Mouse (Mus musculus): ENCODE results near the gene AL732309.1.

The AL732309.1 gene

DNA sequence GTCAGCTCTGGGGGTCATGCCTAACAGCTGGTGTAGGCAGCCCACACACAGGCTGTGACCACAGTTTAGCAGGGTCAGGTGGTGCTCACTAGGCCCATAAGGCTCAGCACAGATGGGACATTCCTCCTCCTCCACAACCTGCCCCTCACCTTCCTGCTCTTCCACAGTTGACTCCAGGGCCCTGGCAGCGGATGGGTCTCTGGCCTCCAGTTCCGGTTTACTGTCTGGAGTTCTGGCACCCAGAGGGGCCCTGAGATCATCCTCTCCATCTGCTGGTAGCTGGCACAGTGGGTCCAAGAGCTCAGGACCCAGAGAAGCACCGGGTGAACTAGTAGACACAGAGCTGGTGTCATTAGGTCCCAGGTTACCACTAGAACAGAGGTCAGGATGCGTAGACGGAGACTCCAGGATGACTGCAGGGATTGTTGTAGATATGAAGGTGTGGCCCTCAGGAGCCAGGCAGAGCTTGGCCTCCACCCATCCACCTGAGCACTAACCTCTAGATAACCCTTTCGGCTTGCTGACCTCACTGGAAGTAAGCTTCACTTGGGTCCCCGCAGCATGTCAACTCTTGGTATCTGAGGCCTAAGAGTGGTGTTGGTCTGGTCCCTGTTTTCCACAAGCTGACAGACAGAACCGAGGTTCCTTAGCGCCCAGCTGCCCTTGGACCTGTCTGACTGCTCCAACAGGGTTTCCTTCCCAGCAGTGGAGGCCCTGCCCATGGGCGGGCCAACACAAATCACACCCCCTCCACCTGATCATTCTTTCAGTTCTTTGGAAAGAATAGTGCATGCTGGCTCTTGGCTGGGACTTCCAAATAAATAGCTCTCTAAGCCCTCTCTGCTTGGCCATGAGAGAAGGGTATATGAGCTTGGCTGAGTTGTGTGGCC is at the start of gene AL732309.1:
TSS of gene AL732309.1 (minus strand) at position 681 of the 890 bp plus-strand sequence.
- in situ Hi-C loops (cut with MboI, MseI) = no loop called here

DNA sequence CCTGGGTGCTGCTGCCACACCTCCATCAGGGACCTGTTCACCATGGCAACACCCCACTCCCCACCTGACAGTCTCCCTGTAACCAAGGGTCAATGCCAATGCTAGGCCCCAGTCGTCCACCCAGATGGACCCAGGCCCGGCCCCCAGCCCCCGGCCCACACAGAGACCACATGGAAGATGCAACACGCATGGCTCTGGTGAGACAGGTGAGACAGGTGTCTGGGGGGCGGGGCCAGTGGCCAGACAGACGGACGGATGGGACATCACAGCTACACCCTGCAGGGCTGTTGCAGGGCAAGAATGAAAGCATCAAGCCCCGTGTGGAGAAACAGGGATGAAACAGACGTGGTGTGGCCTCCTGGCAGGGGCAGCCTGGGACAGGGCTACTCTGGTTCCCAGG is 47.0 kb upstream of the AL732309.1 start:
- in situ Hi-C loops (cut with MboI, MseI) = no loop called here

DNA sequence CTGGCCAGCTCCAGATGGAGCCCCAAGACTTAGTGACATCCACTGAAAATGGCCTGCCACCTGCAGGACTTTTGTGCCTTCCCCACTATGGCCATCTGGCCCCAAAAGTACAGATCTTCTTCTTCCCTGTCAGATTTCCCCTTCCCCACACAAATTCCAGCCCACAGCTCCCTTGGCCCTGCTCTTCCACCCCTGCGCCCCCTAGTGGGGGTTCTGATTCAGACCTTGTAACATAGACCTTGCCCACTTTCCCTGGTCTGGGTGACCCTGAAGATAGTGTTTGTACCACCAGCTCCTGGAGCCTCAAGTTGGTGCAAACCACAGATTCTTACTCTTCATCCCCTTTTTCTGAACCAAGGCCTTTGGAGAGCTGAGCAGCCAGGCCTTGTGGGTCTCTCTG is 46.2 kb upstream of the AL732309.1 start:
- in situ Hi-C loops (cut with MboI, MseI) = no loop called here

DNA sequence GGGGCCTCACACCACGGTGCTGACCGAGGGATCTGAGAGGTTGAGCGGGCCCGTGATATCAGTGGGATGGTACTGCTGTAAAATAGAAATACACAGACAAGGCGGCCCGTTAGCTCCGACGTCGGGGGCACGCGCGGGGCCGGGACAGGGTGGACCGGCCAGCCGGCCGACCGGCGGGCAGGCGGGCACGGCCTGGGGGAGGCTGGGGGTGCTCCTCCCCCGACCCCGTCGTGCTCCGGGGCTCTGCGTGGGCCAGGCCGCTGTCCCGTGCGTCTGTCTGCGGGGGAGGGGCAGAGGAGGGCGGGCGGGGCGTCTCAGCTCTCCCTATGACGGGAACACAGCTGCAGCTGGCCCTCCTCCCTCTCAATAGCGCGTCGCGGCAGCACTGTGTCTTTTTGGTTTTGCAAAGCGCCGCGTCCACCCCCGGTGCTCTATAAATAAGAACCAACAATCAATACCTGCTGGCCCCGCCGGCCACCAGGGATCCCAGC is 45.4 kb upstream of the AL732309.1 start:
- in situ Hi-C loops (cut with MboI, MseI) = no loop called here

DNA sequence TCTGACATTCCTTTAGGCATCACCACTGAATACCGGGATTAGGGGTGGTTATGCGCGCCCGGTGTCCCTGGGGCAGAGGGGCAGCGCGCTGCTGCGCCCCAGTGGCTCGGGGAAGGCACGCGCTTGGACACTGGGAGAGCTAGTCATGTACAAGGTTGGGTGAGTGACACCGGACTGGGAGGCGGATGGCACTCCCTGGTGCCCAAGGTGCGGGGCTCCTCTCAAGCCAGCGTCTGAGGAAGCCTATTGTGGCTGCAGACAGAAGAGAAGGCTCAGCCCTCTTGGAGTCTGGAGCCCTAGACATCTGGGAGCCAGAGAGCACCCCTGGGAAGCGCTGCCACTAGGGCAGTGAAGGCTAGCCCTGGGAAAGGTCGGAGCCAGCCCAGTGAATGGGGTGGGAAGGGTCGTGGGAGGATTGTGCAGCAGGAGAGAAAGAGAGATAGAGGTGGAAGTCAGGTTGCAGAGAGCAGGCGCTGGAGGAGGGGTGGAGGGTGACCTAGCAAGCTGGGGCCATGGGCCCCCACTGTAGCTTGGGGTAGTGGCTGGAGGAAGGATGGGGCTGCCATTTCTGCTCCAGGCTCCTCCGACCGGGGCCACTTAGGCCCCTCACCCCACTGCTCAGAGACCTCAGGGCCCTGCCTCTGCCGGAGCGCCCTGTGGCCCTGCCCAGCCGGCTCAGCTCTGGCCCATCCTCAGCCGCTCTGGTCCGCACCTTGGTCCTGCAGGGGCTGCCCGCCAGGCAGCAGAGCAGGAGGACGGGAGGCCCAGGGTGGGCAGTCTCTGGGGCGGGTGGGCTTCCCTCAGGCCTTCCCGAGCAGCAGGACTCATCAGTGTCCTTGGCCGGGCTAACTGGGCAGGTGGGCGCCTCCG is 44.8 kb upstream of the AL732309.1 start:
- in situ Hi-C loops (cut with MboI, MseI) = no loop called here

DNA sequence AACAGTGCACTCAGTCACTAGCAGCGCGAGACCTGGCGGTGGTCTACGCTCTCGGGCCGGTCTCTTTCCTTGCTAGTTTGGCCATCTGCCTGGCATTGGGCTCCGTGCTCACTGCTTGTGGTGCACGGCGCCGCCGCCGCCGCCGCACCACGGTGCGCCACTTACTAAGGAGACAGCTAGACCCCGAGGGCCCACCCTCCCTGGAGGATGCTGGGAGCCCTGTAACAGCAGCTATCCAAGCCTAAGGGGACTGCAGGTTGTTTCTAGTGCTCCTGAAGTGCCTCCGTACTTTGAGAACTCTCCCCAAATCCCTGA is 44.1 kb upstream of the AL732309.1 start:
- in situ Hi-C loops (cut with MboI, MseI) = no loop called here

DNA sequence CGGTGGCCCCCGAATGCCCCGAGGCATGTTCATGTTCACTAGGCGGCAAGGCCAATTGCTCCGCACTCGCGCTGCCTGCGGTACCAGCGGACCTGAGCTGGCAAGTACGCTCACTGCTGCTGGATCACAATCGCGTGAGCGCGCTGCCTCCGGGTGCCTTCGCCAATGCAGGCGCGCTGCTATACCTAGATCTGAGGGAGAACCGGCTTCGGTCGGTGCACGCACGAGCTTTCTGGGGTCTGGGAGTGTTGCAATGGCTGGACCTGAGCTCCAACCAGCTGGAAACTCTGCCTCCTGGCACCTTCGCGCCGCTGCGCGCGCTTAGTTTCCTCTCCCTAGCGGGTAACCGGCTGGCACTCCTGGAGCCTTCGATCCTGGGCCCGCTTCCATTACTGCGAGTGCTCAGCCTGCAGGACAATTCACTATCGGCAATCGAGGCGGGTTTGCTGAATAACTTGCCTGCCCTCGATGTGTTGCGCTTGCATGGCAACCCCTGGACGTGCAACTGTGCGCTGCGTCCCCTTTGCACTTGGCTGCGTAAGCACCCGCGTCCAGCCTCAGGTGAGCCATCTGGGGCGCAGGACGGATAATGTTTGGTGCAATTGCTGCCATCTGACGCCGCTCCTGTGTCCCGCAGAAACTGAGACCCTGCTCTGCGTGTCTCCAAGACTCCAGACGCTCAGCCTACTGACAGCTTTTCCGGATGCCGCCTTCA is 43.6 kb upstream of the AL732309.1 start:
- in situ Hi-C loops (cut with MboI, MseI) = no loop called here

DNA sequence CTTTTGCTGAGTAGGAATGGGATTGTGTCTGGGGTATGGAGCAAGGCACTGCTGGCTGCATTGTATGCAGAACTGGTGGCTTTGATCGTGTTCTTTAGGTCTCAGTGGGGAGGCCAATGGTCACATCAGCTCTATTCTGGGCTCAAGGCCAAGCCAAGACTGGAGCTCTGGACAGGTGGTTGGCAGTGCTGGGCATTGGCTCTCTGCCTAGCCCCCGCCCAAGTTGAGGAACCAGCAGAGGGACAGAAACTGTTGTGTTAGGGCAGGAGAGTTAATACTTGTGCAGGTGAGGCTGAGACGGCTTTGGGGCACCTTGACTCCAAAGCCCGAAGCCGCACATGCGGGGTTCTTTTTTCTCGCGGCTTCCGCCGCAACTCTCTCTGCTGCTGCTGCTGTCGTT is 43.0 kb upstream of the AL732309.1 start, which contains the start of gene Lrrc26:
TSS of gene Lrrc26 (plus strand) at position 265 of the 400 bp plus-strand sequence.
- in situ Hi-C loops (cut with MboI, MseI) = no loop called here

DNA sequence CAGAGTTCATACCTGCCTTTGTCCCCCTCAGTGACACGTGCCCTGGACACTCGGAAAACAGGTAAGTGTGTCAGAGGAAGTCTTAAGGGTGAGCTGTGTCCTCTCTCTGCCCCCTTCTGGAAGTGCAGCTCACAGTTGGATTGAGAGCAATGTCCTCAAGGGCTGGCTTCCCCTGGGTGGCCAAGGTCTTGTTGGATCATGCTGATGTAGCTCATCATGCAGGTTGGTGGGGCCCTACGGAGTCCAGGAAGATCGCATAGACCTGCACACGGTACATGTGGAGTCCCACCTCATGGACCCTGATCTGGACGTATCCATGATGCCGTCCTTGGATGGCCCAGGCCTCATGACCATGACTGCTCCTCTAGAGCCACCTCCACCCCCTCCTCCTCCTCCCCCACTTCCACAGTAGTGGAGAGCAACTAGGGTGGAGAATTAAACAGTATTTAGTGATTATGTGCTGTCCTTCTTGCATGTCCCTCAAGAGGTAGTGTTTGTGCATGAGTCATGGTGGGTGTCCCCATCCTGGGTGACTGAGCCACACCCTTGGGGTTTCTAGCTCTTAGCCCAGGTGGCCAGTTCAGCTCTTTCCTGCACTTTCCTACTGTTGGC is 42.2 kb upstream of the AL732309.1 start:
- in situ Hi-C loops (cut with MboI, MseI) = no loop called here

DNA sequence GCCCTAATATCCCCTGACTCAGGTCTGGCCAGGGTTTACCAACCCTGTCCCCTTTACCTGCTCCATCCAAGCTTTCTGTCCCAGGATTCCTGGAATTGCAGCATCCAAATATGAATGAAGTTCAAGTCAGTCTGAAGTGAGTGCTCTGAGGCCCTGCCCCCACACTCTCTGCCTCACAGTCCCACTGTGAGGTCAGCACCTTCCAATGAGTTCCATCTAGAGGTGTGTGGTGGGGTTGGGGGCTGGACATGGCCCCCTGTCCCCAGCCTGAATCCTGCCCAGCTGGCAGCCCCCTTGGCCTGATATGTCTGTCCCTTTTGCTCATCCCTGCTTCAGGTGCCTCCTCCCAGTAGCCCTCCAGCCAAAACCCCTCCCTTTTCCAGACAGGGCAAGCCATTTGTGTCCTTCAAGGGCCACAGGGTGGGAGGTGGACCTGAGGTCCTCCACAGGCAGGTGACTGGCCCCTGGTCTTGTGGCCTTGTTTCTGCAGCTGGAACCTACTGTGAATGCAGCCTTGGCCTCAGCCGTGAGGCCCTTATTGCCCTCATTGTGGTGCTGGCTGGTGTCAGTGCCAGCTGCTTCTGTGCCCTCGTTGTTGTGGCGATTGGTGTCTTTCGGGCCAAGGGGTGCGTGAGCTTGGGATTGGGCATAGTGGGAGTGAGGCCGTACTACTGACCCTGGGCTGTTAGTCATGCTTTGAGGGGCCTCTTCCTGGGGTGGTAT is 41.4 kb upstream of the AL732309.1 start, which contains the start of gene Tmem210:
TSS of gene Tmem210 (plus strand) at position 219 of the 723 bp plus-strand sequence.
- in situ Hi-C loops (cut with MboI, MseI) = no loop called here

DNA sequence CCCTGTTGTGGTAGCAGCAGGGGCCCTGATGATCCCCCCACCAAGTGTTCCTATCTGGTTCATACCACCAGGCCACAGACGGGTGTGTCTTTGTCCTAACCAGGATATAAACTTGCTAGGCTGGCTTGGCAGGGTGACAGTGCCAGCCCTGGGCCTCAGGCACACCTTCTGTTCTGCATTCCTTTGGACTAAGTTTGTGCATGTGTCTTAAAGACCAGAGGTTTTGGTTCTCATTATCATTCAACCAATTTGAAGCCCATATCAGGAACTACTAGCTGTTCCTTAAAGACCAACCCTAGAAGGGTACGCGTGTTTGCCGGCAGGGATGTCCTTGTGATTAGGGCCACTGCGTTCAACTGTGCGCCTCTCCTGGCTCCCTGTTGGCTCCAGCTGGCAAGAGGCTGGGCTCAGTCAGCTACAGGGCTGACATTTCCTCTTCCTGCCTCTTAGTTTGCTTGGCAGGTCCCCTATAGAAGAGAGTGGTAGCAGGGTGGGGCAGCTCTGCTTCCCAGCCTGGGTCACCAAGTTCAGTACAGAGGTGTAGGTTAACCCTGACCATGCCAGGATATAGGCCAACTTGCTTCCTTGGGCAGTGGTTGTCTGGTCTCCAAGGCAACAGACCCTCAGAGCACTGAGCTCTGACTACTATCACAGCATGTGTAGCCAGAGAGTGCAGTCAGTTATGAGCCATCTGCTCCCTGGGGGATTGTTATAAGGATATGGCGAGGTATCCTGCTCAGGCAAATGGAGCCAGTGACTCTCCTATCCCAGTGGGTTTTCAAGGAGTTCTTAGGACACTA is 40.4 kb upstream of the AL732309.1 start:
- in situ Hi-C loops (cut with MboI, MseI) = no loop called here

DNA sequence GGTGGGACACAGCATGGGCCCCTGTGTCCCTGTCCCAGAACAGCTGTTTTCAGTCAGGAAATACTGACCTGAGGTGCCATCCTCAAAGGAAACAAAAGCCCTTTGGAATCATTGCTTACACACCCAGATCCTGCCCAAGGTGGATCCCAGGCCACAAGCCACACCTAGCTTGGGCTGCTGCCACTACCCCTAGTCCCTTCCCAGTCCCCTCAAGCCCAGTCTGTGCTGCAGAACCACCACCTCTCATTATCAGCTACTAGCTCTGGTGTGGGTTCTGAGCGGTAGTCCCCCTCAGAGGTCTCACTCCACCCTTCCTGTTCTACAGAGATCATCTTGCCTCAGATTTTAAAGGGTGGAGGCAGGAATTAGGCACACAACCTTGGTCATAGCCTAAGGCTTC is 39.7 kb upstream of the AL732309.1 start:
- in situ Hi-C loops (cut with MboI, MseI) = no loop called here

DNA sequence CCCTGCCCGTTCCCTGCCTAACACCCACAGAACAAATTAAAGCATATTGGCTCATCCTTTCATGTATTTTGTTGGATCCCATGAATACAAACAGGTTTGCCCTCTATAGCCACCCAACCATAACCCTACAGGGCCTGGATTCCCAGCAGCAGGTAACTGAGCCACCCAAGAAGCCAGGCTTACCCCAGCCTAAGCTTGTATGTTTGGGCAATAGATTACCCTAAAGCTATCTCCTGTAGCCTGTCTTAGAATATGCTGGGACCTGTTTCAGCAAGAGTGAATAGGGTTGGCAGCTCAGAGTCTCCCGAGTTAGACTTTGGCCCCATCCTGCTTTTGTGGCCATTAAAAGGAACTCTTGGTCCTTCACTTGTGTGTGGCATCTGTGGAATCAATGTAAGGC is 38.9 kb upstream of the AL732309.1 start:
- in situ Hi-C loops (cut with MboI, MseI) = no loop called here

DNA sequence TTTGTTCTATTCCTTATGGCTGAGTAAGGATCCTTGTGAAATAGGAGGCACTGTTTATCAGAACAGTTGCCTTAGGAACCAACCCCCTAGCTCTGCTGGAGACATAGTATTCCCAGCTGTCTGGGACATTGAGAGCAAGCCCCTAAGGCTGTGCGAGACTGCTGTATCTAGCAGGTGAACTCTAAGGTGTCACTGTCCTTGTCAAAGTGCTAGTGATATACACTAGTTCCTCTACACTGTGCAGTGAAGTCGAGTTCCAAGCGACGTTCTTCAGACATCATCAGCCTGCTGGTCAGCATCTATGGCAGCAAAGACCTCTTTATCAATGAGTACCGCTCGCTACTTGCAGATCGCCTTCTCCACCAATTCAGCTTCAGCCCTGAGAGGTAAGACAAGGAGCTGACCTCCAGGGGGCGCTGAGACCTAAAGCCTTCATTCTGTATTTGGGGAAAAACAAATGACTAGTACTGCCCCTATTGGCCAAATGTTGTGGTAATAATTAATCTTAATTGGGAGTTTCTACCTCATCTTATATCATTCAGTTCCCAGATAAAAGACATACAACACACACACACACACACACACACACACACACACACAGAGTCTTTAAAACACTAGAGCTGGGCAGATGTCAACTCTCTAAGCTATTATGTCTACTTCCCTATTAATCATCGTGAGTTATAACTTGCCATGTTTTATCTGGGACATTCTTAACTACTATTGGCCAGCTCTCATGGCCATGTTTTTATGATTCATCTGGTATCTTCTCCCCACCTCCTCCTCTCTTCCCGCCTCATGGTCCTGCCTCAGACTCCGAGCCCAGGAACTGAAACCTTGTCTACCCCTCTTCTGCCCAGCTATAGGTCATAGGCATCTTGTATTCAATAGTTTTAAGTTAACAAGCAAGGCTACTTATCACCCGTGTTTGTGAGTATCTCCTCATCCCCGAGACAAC is 32.5 kb upstream of the AL732309.1 start:
- in situ Hi-C loops (cut with MboI, MseI) = no loop called here

DNA sequence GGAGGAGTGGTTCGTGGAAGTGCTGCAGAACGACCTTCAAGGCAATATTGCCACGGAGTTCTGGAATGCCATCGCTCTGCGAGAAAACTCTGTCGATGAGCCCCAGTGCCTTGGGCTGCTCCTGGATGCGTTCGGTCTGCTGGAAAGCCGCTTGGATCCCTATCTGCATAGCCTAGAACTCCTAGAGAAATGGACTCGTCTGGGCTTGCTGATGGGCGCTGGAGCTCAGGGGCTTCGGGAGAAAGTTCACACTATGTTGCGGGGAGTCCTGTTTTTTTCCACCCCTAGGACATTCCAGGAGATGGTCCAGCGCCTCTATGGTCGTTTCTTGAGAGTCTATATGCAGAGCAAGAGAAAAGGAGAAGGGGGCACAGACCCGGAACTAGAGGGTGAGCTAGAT is 26.3 kb upstream of the AL732309.1 start:
- in situ Hi-C loops (cut with MboI, MseI) = no loop called here

DNA sequence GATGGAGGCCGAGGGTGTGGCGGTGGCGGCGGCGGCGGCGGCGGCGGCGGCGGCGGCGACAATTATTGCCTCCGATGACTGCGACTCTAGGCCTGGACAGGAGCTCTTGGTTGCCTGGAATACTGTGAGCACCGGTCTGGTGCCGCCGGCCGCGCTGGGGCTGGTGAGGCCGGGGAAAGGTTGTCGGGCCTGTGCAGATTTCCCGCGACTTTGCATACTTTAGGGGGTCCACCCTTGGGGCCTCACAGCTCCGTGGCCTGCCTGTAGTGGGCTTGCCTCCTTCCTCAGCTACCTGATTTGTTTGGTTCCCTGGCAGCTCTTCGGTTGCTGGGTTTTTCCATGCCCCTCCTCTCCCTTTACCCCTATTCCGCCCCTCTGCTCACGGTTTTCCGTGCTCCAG is 25.9 kb upstream of the AL732309.1 start:
- in situ Hi-C loops (cut with MboI, MseI) = no loop called here

DNA sequence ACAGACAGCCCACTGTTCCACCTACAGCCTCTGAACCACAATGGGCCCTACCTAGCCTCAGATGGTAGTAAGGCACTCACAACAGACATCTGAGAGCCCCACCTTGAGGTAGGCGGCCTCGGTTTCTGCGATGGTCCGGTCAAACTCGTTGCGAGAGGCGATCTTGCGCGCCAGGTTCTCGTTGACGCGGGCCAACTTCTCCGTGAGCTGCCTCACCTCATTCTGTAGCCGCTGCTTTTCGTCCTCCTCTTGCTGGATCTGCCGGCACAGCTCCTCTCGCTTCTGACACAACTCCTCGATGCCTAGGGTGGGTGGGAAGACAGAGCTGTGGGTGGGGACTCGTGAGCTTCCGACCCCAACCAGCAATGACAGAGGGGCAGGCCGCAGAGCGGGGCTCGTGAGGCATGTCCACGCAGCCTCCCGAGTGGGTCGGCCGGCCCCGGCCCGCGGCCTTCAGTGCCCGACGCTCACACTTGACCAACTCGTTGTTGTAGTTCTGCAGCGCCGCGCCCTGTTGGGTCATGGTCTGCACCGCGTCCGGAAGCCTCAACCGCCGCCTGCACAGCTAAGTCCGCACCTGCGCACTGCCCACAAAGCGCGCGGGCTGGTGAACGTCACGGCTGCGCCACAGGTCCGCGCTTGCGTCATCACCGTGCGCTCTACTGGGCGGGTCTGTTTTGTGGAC is 25.3 kb upstream of the AL732309.1 start, which contains the start of the genes Ssna1 and Anapc2:
TSS of gene Ssna1 (minus strand) at position 612 of the 685 bp plus-strand sequence.
TSS of gene Anapc2 (plus strand) at position 652 of the 685 bp plus-strand sequence.
- in situ Hi-C loops (cut with MboI, MseI) = no loop called here
